31 mouse cellular contexts compared by ENCODE assay signal in genomic region chr11:97540136-97540535, GRCm38 (mm10). TPM values are rescaled to one million over a fixed set of nuclear protein-coding genes. Genes with fewer than 3 reads are reported as not detected.
DNase-seq lines count a peak whose midpoint lies in the region; ATAC-seq and TF ChIP-seq lines count a peak whose summit lies in the region.
"Had no signal": no experiment of that assay in that cellular context is flagged by ENCODE, and none has a peak within 500 bp of the region (broad histone marks: within the 10 kb centered on the region; RNA-seq: fewer than 3 reads in every experiment).

No protein-coding gene starts in this region.

- peak; percentile 10 for DNase-seq in A20 (ENCODE audit: low read depth, low spot score)
- peak; percentile 53 for DNase-seq in G1E (ENCODE audit: low spot score)
- DNase-seq in kidney, adult 11 months, result no peak
- DNase-seq: adrenal gland, adult 8-10 months; cerebellum, adult 8-10 months; embryo, embryonic 11 days; gastrocnemius, postnatal 14 days; heart, adult 2 months; heart, postnatal 4 days; right cerebral cortex, postnatal 25 days; thymus, adult 18-20 months; thymus, postnatal 25 days had no signal

- 46% methylated on average over 3 of the region's 3 CpGs for WGBS in forebrain, embryonic 15.5 days
- 53% methylated on average over 3 of the region's 3 CpGs for WGBS in forebrain, embryonic 16.5 days

- peaks cover 74% of the 10 kb centered on the region for H3K4me1 ChIP-seq in forebrain, embryonic 15.5 days
- H3K4me1 ChIP-seq in forebrain, embryonic 16.5 days (replicated peaks; ENCODE audit: control insufficient read depth, insufficient read depth, low read length), result peaks cover 57% of the 10 kb centered on the region
- peaks cover 12% of the 10 kb centered on the region for H3K4me1 ChIP-seq in G1E (ENCODE audit: insufficient read depth, low read depth, low read length)

- TF ChIP-seq CTCF in G1E (IDR thresholded peaks at IDR 0.05; ENCODE audit: low read depth, low read length), result no peak

- H3K9me3 ChIP-seq in forebrain, embryonic 15.5 days, result no peaks in the 10 kb centered on the region
- H3K9me3 ChIP-seq in forebrain, embryonic 16.5 days (ENCODE audit: control insufficient read depth, low read length), result no peaks in the 10 kb centered on the region
- H3K9me3 ChIP-seq in G1E (replicated peaks), result peaks cover under 1% of the 10 kb centered on the region
- H3K9me3 ChIP-seq: embryonic facial prominence, embryonic 12.5 days; heart, embryonic 12.5 days; hindbrain, embryonic 15.5 days; limb, embryonic 12.5 days; liver, embryonic 15.5 days; stomach, embryonic 15.5 days had no signal

- H3K27ac ChIP-seq in forebrain, embryonic 15.5 days (replicated peaks), result peak overlapping the region; percentile 44; the same call in 1 of the 2 replicates
- H3K27ac ChIP-seq in forebrain, embryonic 16.5 days (ENCODE audit: low read length), result no peak overlapping the region
- H3K27ac ChIP-seq: embryonic facial prominence, embryonic 12.5 days; heart, adult 2 months; kidney, postnatal 0 days; limb, embryonic 12.5 days; liver, embryonic 15.5 days; stomach, embryonic 15.5 days had no signal

- no peak overlapping the region for H3K4me3 ChIP-seq in forebrain, embryonic 15.5 days
- H3K4me3 ChIP-seq in forebrain, embryonic 16.5 days (replicated peaks; ENCODE audit: low read length), result no peak overlapping the region
- H3K4me3 ChIP-seq in G1E (ENCODE audit: low read depth, low read length), result no peak overlapping the region
- H3K4me3 ChIP-seq: embryonic facial prominence, embryonic 12.5 days; heart, adult 2 months; heart, embryonic 12.5 days; hindbrain, embryonic 15.5 days; limb, embryonic 12.5 days; liver, embryonic 15.5 days; stomach, embryonic 15.5 days had no signal

- no peak for ATAC-seq in forebrain, embryonic 15.5 days (replicated peaks)
- ATAC-seq in forebrain, embryonic 16.5 days, result no peak
- ATAC-seq in G1E (ENCODE audit: extremely low read depth, insufficient number of reproducible peaks, low FRiP score, poor library complexity, severe bottlenecking), result no peak
- ATAC-seq in megakaryocyte, adult 5-6 weeks (ENCODE audit: poor library complexity, severe bottlenecking), result peak; percentile 66; the same call in 1 of the 2 replicates
- no peak for ATAC-seq in erythroid progenitor cell, adult 5-6 weeks (replicated peaks; ENCODE audit: low FRiP score, poor library complexity, severe bottlenecking)
- ATAC-seq: midbrain, embryonic 16.5 days had no signal

- H3K36me3 ChIP-seq in forebrain, embryonic 15.5 days, result no peaks in the 10 kb centered on the region
- H3K36me3 ChIP-seq in forebrain, embryonic 16.5 days (ENCODE audit: control insufficient read depth, insufficient read depth), result no peaks in the 10 kb centered on the region
- no peaks in the 10 kb centered on the region for H3K36me3 ChIP-seq in G1E (replicated peaks)
- H3K36me3 ChIP-seq: embryonic facial prominence, embryonic 12.5 days; heart, embryonic 12.5 days; limb, embryonic 12.5 days; liver, embryonic 15.5 days; stomach, embryonic 15.5 days had no signal

- H3K27me3 ChIP-seq in forebrain, embryonic 15.5 days, result peaks cover 17% of the 10 kb centered on the region
- peaks cover 13% of the 10 kb centered on the region for H3K27me3 ChIP-seq in forebrain, embryonic 16.5 days (replicated peaks; ENCODE audit: control insufficient read depth, insufficient read depth, low read length)
- H3K27me3 ChIP-seq in G1E (ENCODE audit: insufficient read depth, low read length), result peaks cover 74% of the 10 kb centered on the region

- H3K9ac ChIP-seq in forebrain, embryonic 15.5 days (replicated peaks), result no peak overlapping the region
- no peak overlapping the region for H3K9ac ChIP-seq in forebrain, embryonic 16.5 days (replicated peaks; ENCODE audit: low read depth, low read length)
- H3K9ac ChIP-seq: embryonic facial prominence, embryonic 12.5 days; heart, embryonic 12.5 days; hindbrain, embryonic 15.5 days; limb, embryonic 12.5 days; liver, embryonic 15.5 days; lung, embryonic 14.5 days; stomach, embryonic 15.5 days had no signal

- no peak overlapping the region for H3K4me2 ChIP-seq in forebrain, embryonic 15.5 days (replicated peaks)
- no peak overlapping the region for H3K4me2 ChIP-seq in forebrain, embryonic 16.5 days (ENCODE audit: low read length)
- H3K4me2 ChIP-seq: embryonic facial prominence, embryonic 12.5 days; heart, embryonic 12.5 days; hindbrain, embryonic 15.5 days; limb, embryonic 12.5 days; liver, embryonic 15.5 days; lung, embryonic 14.5 days; midbrain, embryonic 11.5 days; stomach, embryonic 15.5 days had no signal

RNA-seq across cellular contexts. Expression of gene Srcin1, which starts 35.9 kb away (rescaled TPM):
- 10.8 and 11.6 TPM in 2 replicates for polyA plus RNA-seq in forebrain, embryonic 15.5 days (2015; fragmentation: Nextera tagmentation; extraction: Ambion mirVana)
- polyA plus RNA-seq in forebrain, embryonic 16.5 days (2015; fragmentation: Nextera tagmentation; extraction: Ambion mirVana), result 7.0 and 9.9 TPM in 2 replicates
- total RNA-seq in G1E (2014; fragmentation: Nextera tagmentation) (0.15 TPM in 2 replicates), G1E (2017) (0.29 and 0.49 TPM in 2 replicates)
- 0.21 and 0.25 TPM in 2 replicates for polyA plus RNA-seq in G1E (2012)
- not detected in 2 replicates for total RNA-seq in megakaryocyte, adult 5-6 weeks (2015)
- total RNA-seq in megakaryocyte, adult 5-6 weeks (2017), result not detected in 2 replicates
- total RNA-seq in erythroid progenitor cell, adult 5-6 weeks (2015; ENCODE audit: low replicate concordance), result not detected in 2 replicates
- total RNA-seq in erythroid progenitor cell, adult 5-6 weeks (2017; ENCODE audit: low replicate concordance), result not detected in 2 replicates
- polyA plus RNA-seq: heart, embryonic 12.5 days; heart, postnatal 0 days; liver, embryonic 15.5 days had no signal

RNA-seq across cellular contexts. Expression of gene 4933428G20Rik, which starts 40.0 kb away (rescaled TPM):
- polyA plus RNA-seq in forebrain, embryonic 15.5 days (2015; fragmentation: Nextera tagmentation; extraction: Ambion mirVana), result 1.0 and 1.1 TPM in 2 replicates
- 0.29 and 1.2 TPM in 2 replicates for polyA plus RNA-seq in forebrain, embryonic 16.5 days (2015; fragmentation: Nextera tagmentation; extraction: Ambion mirVana)
- total RNA-seq in G1E (2014; fragmentation: Nextera tagmentation) (not detected in 2 replicates), G1E (2017) (not detected in 2 replicates)
- not detected in 2 replicates for polyA plus RNA-seq in G1E (2012)
- not detected in 2 replicates for total RNA-seq in megakaryocyte, adult 5-6 weeks (2015)
- total RNA-seq in megakaryocyte, adult 5-6 weeks (2017), result not detected in 2 replicates
- not detected in 2 replicates for total RNA-seq in erythroid progenitor cell, adult 5-6 weeks (2015; ENCODE audit: low replicate concordance)
- not detected in 2 replicates for total RNA-seq in erythroid progenitor cell, adult 5-6 weeks (2017; ENCODE audit: low replicate concordance)
- total RNA-seq: gastrocnemius, postnatal 14 days; heart, adult 2 months; heart, postnatal 4 days; left cerebral cortex, adult 18-20 months; left cerebral cortex, postnatal 25 days; liver, adult 2 months had no signal
- polyA plus RNA-seq: heart, adult 2 months; liver, adult 2 months; midbrain, embryonic 11.5 days; neural tube, embryonic 11.5 days had no signal
